Mouse (Mus musculus) liver, postnatal 0 days (tissue): ENCODE results near the gene Slco4c1.

Experiments
- CTCF ChIP-seq: sonication (generic); IDR thresholded peaks from 2 replicates; pipeline ENCODE4 v1.5.1; 2016; ENCODE audit warnings: antibody characterized with exemption, low read depth
- EP300 ChIP-seq: IDR thresholded peaks from 2 replicates; pipeline ENCODE4 v1.6.1; 2016; ENCODE audit warnings: antibody characterized with exemption, low read depth, mild to moderate bottlenecking

DNA sequence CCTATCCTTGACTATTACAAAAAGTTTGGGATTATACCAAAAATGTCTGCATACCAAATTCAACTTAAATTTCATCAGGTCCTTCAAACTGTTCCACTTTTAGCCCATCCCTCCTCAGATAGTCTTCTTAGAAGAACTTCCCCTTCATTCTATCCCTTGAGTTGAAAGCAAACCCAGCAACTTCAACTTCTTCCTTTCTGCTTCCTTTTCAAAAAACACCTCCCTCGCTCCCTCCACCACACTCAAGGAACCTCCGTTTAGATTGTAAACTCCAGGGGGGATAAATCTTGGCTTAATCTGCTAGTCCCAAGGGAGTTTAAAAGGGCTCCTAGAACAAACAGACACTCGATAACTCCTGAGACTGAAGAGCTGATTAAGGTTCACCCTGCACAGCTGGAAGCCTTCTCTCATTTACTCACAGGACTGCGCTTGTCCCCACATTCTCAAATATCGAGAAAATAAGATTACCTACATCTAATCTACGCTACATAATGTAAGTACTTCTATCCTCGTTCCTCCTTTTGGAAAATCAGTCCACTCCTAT lies 1.1 kb downstream of the Slco4c1 start:
- no peak for TF ChIP-seq CTCF
- TF ChIP-seq EP300, result no peak
